Mouse (Mus musculus): ENCODE measurements around the gene Scube1. TPM values are rescaled to one million over a fixed set of nuclear protein-coding genes. Genes with fewer than 3 reads are reported as not detected.

Gene Scube1
- total and polyA plus RNA-seq, 3 experiments: not detected

DNA sequence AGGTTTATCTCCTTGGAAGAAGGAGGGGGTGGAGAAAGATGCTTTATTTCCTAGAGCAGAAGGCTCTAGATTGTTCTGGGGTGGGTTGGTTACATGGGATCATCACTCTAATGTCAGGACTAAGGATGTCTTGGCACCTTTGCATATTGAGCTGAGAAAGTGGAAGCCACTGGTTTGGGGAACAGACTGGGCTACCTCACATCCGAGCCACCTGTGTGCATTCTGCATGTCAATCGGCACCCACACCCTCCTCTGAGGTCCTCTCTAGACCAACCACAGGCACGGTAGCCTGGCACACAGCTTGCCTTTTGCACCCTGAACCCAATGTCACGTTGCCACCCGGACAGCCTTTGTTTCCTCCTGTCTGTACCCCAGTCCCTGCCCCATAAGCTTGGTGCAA lies 1.9 kb upstream of the Scube1 start:
- no peak for TF ChIP-seq UBTF (IDR thresholded peaks at IDR 0.05; ENCODE audit: borderline replicate concordance, insufficient read depth, low read depth, low read length)
- TF ChIP-seq POLR2A (IDR thresholded peaks at IDR 0.05; ENCODE audit: control insufficient read depth in 1 of 2, insufficient read depth in 1 of 2, low read depth in 1 of 2, low read length in 2 of 2, poor library complexity in 1 of 2): no peak
- no peak for TF ChIP-seq NRF1 (IDR thresholded peaks at IDR 0.05; ENCODE audit: insufficient read depth, low read depth, low read length, poor library complexity, severe bottlenecking)
- TF ChIP-seq EP300 (IDR thresholded peaks at IDR 0.05; ENCODE audit: low read depth in 1 of 2, low read length in 2 of 2): no peak
- no peak for TF ChIP-seq ZNF384 (IDR thresholded peaks at IDR 0.05; ENCODE audit: low read depth, low read length)
- TF ChIP-seq MAX (IDR thresholded peaks at IDR 0.05; ENCODE audit: low read length): no peak
- TF ChIP-seq CHD2 (IDR thresholded peaks at IDR 0.05; ENCODE audit: low read length): no peak
- TF ChIP-seq NELFE (IDR thresholded peaks at IDR 0.05; ENCODE audit: low read depth, low read length): no peak
- no peak for TF ChIP-seq ZMIZ1 (IDR thresholded peaks at IDR 0.05; ENCODE audit: low read depth, low read length)
- TF ChIP-seq USF1 (IDR thresholded peaks at IDR 0.05; ENCODE audit: low read depth, low read length): no peak
- no peak for TF ChIP-seq USF2 (IDR thresholded peaks at IDR 0.05; ENCODE audit: borderline replicate concordance in 1 of 2, insufficient read depth in 1 of 2, low read depth in 1 of 2, low read length in 2 of 2)
- no peak for TF ChIP-seq MEF2A (IDR thresholded peaks at IDR 0.05; ENCODE audit: extremely low read depth, insufficient replicate concordance, low read depth, low read length, poor library complexity, severe bottlenecking)
- TF ChIP-seq POLR2AphosphoS2 (IDR thresholded peaks at IDR 0.05; ENCODE audit: low read length): no peak
- no peak for TF ChIP-seq CTCF (IDR thresholded peaks at IDR 0.05 in 2 of 3, conservative IDR thresholded peaks at IDR 0.05 in 1 of 3; ENCODE audit: control insufficient read depth in 1 of 3, insufficient read depth in 1 of 3, low read depth in 2 of 3, low read length in 3 of 3, poor library complexity in 1 of 3, severe bottlenecking in 1 of 3)

DNA sequence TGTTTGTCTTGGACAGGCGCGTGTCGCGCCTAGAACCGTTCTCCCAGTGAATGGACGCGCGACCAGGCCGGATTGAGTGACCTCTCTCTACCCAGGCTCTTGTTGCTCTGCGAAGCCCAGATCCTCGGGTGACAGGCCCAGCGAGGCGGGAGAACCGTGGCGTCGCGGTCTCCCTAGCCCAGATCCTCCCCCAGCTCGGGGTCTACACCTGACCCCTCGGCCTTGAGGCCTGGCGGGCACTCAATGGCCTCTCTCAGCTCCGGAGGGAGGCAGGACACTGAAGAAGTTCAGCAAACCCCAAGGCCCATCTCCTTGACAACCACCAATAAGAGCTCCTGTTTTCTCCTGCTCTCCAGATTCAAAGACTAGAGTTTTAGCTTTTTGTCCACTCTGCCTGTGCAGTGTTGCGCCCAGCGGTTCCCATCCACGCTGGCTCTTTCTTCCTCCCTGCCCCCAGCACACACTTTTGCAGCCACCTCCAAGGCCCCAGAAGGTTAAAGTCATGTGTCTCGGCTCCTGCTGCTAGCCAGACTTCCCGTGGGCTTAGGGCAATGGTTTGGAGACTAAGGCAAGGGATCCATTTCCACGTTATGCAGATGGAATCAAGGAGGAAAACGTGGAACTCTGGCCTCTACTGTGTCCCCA lies 857 bp upstream of the Scube1 start:
- no peak overlapping the region for H3K9ac ChIP-seq (ENCODE audit: control insufficient read depth, low read depth, low read length, poor library complexity, severe bottlenecking)
- no peak overlapping the region for H3K27ac ChIP-seq (ENCODE audit: control insufficient read depth, low read depth, low read length)
- no peaks in the 10 kb centered on the region for H3K9me3 ChIP-seq (replicated peaks; ENCODE audit: insufficient read depth, low read length)
- no peaks in the 10 kb centered on the region for H3K27me3 ChIP-seq (ENCODE audit: control insufficient read depth in 1 of 2, insufficient read depth in 2 of 2, low read length in 2 of 2)
- H3K36me3 ChIP-seq (ENCODE audit: control insufficient read depth in 1 of 2, insufficient read depth in 2 of 2, low read length in 2 of 2): no peaks in the 10 kb centered on the region
- H3K79me2 ChIP-seq (ENCODE audit: control insufficient read depth, insufficient read depth, low read length, poor library complexity): no peaks in the 10 kb centered on the region
- H3K4me1 ChIP-seq (ENCODE audit: control insufficient read depth in 1 of 2, insufficient read depth in 2 of 2, low read length in 2 of 2): no peaks in the 10 kb centered on the region
- no peak overlapping the region for H3K4me3 ChIP-seq (ENCODE audit: control insufficient read depth in 1 of 2, insufficient read depth in 1 of 2, low read depth in 2 of 2, low read length in 2 of 2)
- DNase-seq (ENCODE audit: low read depth, low spot score): no peak
- no peak for TF ChIP-seq SMC3 (IDR thresholded peaks at IDR 0.05; ENCODE audit: low read depth, low read length)
- no peak for TF ChIP-seq ETS1 (IDR thresholded peaks at IDR 0.05; ENCODE audit: low read depth, low read length)

More for the DNA sequence above, 1.9 kb upstream of the Scube1 start:
- Histone ChIP-seq H3K9me3 (replicated peaks; ENCODE audit: insufficient read depth, low read length) (no peaks in the 10 kb centered on the region), H3K4me1 (ENCODE audit: control insufficient read depth in 1 of 2, insufficient read depth in 2 of 2, low read length in 2 of 2) (no peaks in the 10 kb centered on the region), H3K27me3 (ENCODE audit: control insufficient read depth in 1 of 2, insufficient read depth in 2 of 2, low read length in 2 of 2) (no peaks in the 10 kb centered on the region), H3K4me3 (ENCODE audit: control insufficient read depth in 1 of 2, insufficient read depth in 1 of 2, low read depth in 2 of 2, low read length in 2 of 2) (no peak overlapping the region), H3K36me3 (ENCODE audit: control insufficient read depth in 1 of 2, insufficient read depth in 2 of 2, low read length in 2 of 2) (no peaks in the 10 kb centered on the region), H3K9ac (ENCODE audit: control insufficient read depth, low read depth, low read length, poor library complexity, severe bottlenecking) (no peak overlapping the region), H3K79me2 (ENCODE audit: control insufficient read depth, insufficient read depth, low read length, poor library complexity) (no peaks in the 10 kb centered on the region), H3K27ac (ENCODE audit: control insufficient read depth, low read depth, low read length) (no peak overlapping the region)
- DNase-seq (ENCODE audit: low read depth, low spot score): no peak
